ENCODE assay signal across 10 mouse cellular contexts in genomic region chr7:140880419-140880818, GRCm38 (mm10). TPM values are rescaled to one million over a fixed set of nuclear protein-coding genes. Genes with fewer than 3 reads are reported as not detected.
DNase-seq lines count a peak whose midpoint lies in the region; ATAC-seq and TF ChIP-seq lines count a peak whose summit lies in the region.
"Had no signal": no experiment of that assay in that cellular context is flagged by ENCODE, and none has a peak within 500 bp of the region (broad histone marks: within the 10 kb centered on the region; RNA-seq: fewer than 3 reads in every experiment).

No protein-coding gene starts in this region.

- no peak for TF ChIP-seq CTCF in left cerebral cortex, adult 2 months (IDR thresholded peaks at IDR 0.05)

- H3K9ac ChIP-seq in intestine, embryonic 14.5 days (ENCODE audit: low read length) = no peak overlapping the region
- H3K9ac ChIP-seq in liver, embryonic 11.5 days (ENCODE audit: low read depth, low read length) = peak overlapping the region; percentile 72

- intact Hi-C loops in left cerebral cortex, adult 2 months (cut with DNase I) = loop anchor here (5.0 kb wide), 1 partner anchor 33 kb away; the partner anchor contains the start of genes Odf3 and Scgb1c1

- WGBS in intestine, embryonic 14.5 days = 74% methylated on average over 3 of the region's 3 CpGs
- WGBS in liver, embryonic 11.5 days = 70% methylated on average over 3 of the region's 3 CpGs

- no peak for DNase-seq in left cerebral cortex, adult 2 months (ENCODE audit: extremely low spot score in 1 of 2, low spot score in 2 of 2)
- no peak for DNase-seq in left cerebral cortex, adult 9 months (ENCODE audit: low spot score in 2 of 2)
- DNase-seq in intestine, embryonic 14.5 days (ENCODE audit: low spot score) = no peak
- DNase-seq in liver, embryonic 11.5 days (ENCODE audit: low spot score) = no peak
- DNase-seq in MN1 (ENCODE audit: low spot score) = no peak
- DNase-seq in adrenal gland, postnatal 14 days = no peak

- H3K27me3 ChIP-seq in erythroblast, embryonic 14.5 days (ENCODE audit: control insufficient read depth) = no peaks in the 10 kb centered on the region
- no peaks in the 10 kb centered on the region for H3K27me3 ChIP-seq in intestine, embryonic 14.5 days (replicated peaks; ENCODE audit: control insufficient read depth, insufficient read depth, low read length)
- H3K27me3 ChIP-seq in liver, embryonic 11.5 days (replicated peaks; ENCODE audit: control insufficient read depth, insufficient read depth, low read length) = no peaks in the 10 kb centered on the region
- H3K27me3 ChIP-seq: Patski had no signal

- H3K9me3 ChIP-seq in erythroblast, embryonic 14.5 days (ENCODE audit: control insufficient read depth, low read length) = no peaks in the 10 kb centered on the region
- no peaks in the 10 kb centered on the region for H3K9me3 ChIP-seq in intestine, embryonic 14.5 days (ENCODE audit: control insufficient read depth, low read length)
- H3K9me3 ChIP-seq in liver, embryonic 11.5 days (ENCODE audit: control insufficient read depth, low read length) = no peaks in the 10 kb centered on the region

- peaks cover 52% of the 10 kb centered on the region for H3K36me3 ChIP-seq in erythroblast, embryonic 14.5 days (ENCODE audit: control insufficient read depth)
- H3K36me3 ChIP-seq in intestine, embryonic 14.5 days (ENCODE audit: control insufficient read depth, insufficient read depth, low read length) = peaks cover 28% of the 10 kb centered on the region
- H3K36me3 ChIP-seq in liver, embryonic 11.5 days (ENCODE audit: control insufficient read depth, insufficient read depth, low read length) = 0 out of 2 replicates have a peak, but pooled peaks cover 4% of the 10 kb centered on the region

- peak overlapping the region; percentile 74; the same call in 1 of the 2 replicates for H3K4me2 ChIP-seq in intestine, embryonic 14.5 days (ENCODE audit: low read length)
- H3K4me2 ChIP-seq in liver, embryonic 11.5 days = peak overlapping the region; percentile 95

- H3K4me1 ChIP-seq in erythroblast, embryonic 14.5 days (ENCODE audit: control insufficient read depth) = peaks cover 50% of the 10 kb centered on the region
- H3K4me1 ChIP-seq in intestine, embryonic 14.5 days (replicated peaks; ENCODE audit: control insufficient read depth, insufficient read depth, low read length) = peaks cover 14% of the 10 kb centered on the region
- H3K4me1 ChIP-seq in liver, embryonic 11.5 days (replicated peaks; ENCODE audit: control insufficient read depth, insufficient read depth, low read length) = peaks cover 29% of the 10 kb centered on the region

- no peak overlapping the region for H3K27ac ChIP-seq in left cerebral cortex, adult 2 months
- H3K27ac ChIP-seq in intestine, embryonic 14.5 days (ENCODE audit: low read depth) = no peak overlapping the region
- H3K27ac ChIP-seq in liver, embryonic 11.5 days (ENCODE audit: low read depth, low read length) = peak overlapping the region; percentile 58

- peak overlapping the region; percentile 87 for H3K4me3 ChIP-seq in erythroblast, embryonic 14.5 days (replicated peaks)
- peak overlapping the region; percentile 85; the same call in 1 of the 2 replicates for H3K4me3 ChIP-seq in left cerebral cortex, adult 2 months
- H3K4me3 ChIP-seq in intestine, embryonic 14.5 days (ENCODE audit: low read depth, low read length) = no peak overlapping the region
- peak overlapping the region; percentile 85 for H3K4me3 ChIP-seq in liver, embryonic 11.5 days (ENCODE audit: low read depth, low read length)

- no peak for ATAC-seq in erythroblast, adult 5-6 weeks (replicated peaks; ENCODE audit: low FRiP score, poor library complexity, severe bottlenecking)
- no peak for ATAC-seq in intestine, embryonic 14.5 days (replicated peaks; ENCODE audit: low FRiP score, low TSS enrichment, low read depth)
- ATAC-seq in liver, embryonic 11.5 days (replicated peaks; ENCODE audit: low FRiP score) = no peak
- ATAC-seq: forebrain, embryonic 14.5 days; Patski had no signal

RNA-seq across cellular contexts. Expression of gene Psmd13, which starts 1.3 kb away (rescaled TPM):
- 13.2 and 18.4 TPM in 2 replicates for polyA plus RNA-seq in erythroblast, embryonic 14.5 days (2012)
- 13.1 and 37.0 TPM in 2 replicates for total RNA-seq in erythroblast, adult 5-6 weeks (2015; ENCODE audit: low replicate concordance)
- 56.0 and 77.4 TPM in 2 replicates for total RNA-seq in erythroblast, adult 5-6 weeks (2017; ENCODE audit: low replicate concordance)
- 100 to 1,000 TPM; 101 to 107 TPM for total RNA-seq in left cerebral cortex, adult 2 months (2021)
- 151 and 154 TPM in 2 replicates for polyA plus RNA-seq in intestine, embryonic 14.5 days (2014; fragmentation: Nextera tagmentation; extraction: Ambion mirVana)
- polyA plus RNA-seq in liver, embryonic 11.5 days (2014; fragmentation: Nextera tagmentation; extraction: Ambion mirVana) = 162 and 183 TPM in 2 replicates
- 114 TPM in 2 replicates for total RNA-seq in adrenal gland, postnatal 14 days (2021)

RNA-seq across cellular contexts. Expression of gene Sirt3, which starts 1.7 kb away (rescaled TPM):
- polyA plus RNA-seq in erythroblast, embryonic 14.5 days (2012) = 1.8 and 1.9 TPM in 2 replicates
- 1.9 and 12.1 TPM in 2 replicates for total RNA-seq in erythroblast, adult 5-6 weeks (2015; ENCODE audit: low replicate concordance)
- total RNA-seq in erythroblast, adult 5-6 weeks (2017; ENCODE audit: low replicate concordance) = 1.4 and 2.1 TPM in 2 replicates
- total RNA-seq in left cerebral cortex, adult 2 months (2021) = 10 to 100 TPM; 72.2 to 76.5 TPM
- polyA plus RNA-seq in intestine, embryonic 14.5 days (2014; fragmentation: Nextera tagmentation; extraction: Ambion mirVana) = 24.7 and 25.3 TPM in 2 replicates
- 19.9 and 24.5 TPM in 2 replicates for polyA plus RNA-seq in liver, embryonic 11.5 days (2014; fragmentation: Nextera tagmentation; extraction: Ambion mirVana)
- total RNA-seq in adrenal gland, postnatal 14 days (2021) = 63.5 and 64.7 TPM in 2 replicates

RNA-seq across cellular contexts. Expression of gene Cox8b, which starts 19.8 kb away (rescaled TPM):
- not detected in 2 replicates for polyA plus RNA-seq in erythroblast, embryonic 14.5 days (2012)
- not detected in 2 replicates for total RNA-seq in erythroblast, adult 5-6 weeks (2015; ENCODE audit: low replicate concordance)
- not detected in 2 replicates for total RNA-seq in erythroblast, adult 5-6 weeks (2017; ENCODE audit: low replicate concordance)
- 1 to 10 TPM in 1 of 2 experiments, not detected in 1; 2.0 TPM for total RNA-seq in left cerebral cortex, adult 2 months (2021)
- polyA plus RNA-seq in intestine, embryonic 14.5 days (2014; fragmentation: Nextera tagmentation; extraction: Ambion mirVana) = 0.62 and 0.83 TPM in 2 replicates
- 0.97 TPM in 1 of 2 replicates, not detected in the other for polyA plus RNA-seq in liver, embryonic 11.5 days (2014; fragmentation: Nextera tagmentation; extraction: Ambion mirVana)
- total RNA-seq in adrenal gland, postnatal 14 days (2021) = 3,010 and 3,145 TPM in 2 replicates
- polyA plus RNA-seq: forebrain, embryonic 14.5 days; Patski had no signal

RNA-seq across cellular contexts. Expression of gene Bet1l, which starts 23.0 kb away (rescaled TPM):
- polyA plus RNA-seq in erythroblast, embryonic 14.5 days (2012) = 0.95 and 1.2 TPM in 2 replicates
- 10.4 and 14.8 TPM in 2 replicates for total RNA-seq in erythroblast, adult 5-6 weeks (2015; ENCODE audit: low replicate concordance)
- total RNA-seq in erythroblast, adult 5-6 weeks (2017; ENCODE audit: low replicate concordance) = 17.3 and 19.5 TPM in 2 replicates
- total RNA-seq in left cerebral cortex, adult 2 months (2021) = 10 to 100 TPM; 24.6 to 24.8 TPM
- polyA plus RNA-seq in intestine, embryonic 14.5 days (2014; fragmentation: Nextera tagmentation; extraction: Ambion mirVana) = 42.3 and 43.7 TPM in 2 replicates
- 21.5 and 25.1 TPM in 2 replicates for polyA plus RNA-seq in liver, embryonic 11.5 days (2014; fragmentation: Nextera tagmentation; extraction: Ambion mirVana)
- total RNA-seq in adrenal gland, postnatal 14 days (2021) = 27.4 and 32.1 TPM in 2 replicates

RNA-seq across cellular contexts. Expression of gene Ric8a, which starts 23.7 kb away (rescaled TPM):
- polyA plus RNA-seq in erythroblast, embryonic 14.5 days (2012) = 2.1 and 2.7 TPM in 2 replicates
- total RNA-seq in erythroblast, adult 5-6 weeks (2015; ENCODE audit: low replicate concordance) = 9.2 and 16.3 TPM in 2 replicates
- 9.2 and 9.8 TPM in 2 replicates for total RNA-seq in erythroblast, adult 5-6 weeks (2017; ENCODE audit: low replicate concordance)
- total RNA-seq in left cerebral cortex, adult 2 months (2021) = 10 to 100 TPM; 62.1 to 74.2 TPM
- polyA plus RNA-seq in intestine, embryonic 14.5 days (2014; fragmentation: Nextera tagmentation; extraction: Ambion mirVana) = 64.9 and 82.6 TPM in 2 replicates
- polyA plus RNA-seq in liver, embryonic 11.5 days (2014; fragmentation: Nextera tagmentation; extraction: Ambion mirVana) = 44.3 and 45.4 TPM in 2 replicates
- 44.8 and 61.1 TPM in 2 replicates for total RNA-seq in adrenal gland, postnatal 14 days (2021)

Comparison
In these comparisons a context has a peak if more than half of its experiments do, and no peak if none do; other contexts are left out.
1. RNA of gene Cox8b, which starts 19.8 kb away (total RNA-seq): 3,010 to 3,145 TPM in adrenal gland, postnatal 14 days; 2.0 TPM in left cerebral cortex, adult 2 months and not detected in erythroblast, adult 5-6 weeks; every median in the first group is over 100 times any median in the second.